Mouse (Mus musculus) heart, adult 9 months (tissue): ENCODE measurements around the gene Actn3.

ENCODE experiments used
- DNase-seq, 2 experiments: peaks; one replicate each; pipeline ENCODE4 v3.0.0; 2022; ENCODE audit warnings: low spot score in 2 of 2

Actn3 gene

DNA sequence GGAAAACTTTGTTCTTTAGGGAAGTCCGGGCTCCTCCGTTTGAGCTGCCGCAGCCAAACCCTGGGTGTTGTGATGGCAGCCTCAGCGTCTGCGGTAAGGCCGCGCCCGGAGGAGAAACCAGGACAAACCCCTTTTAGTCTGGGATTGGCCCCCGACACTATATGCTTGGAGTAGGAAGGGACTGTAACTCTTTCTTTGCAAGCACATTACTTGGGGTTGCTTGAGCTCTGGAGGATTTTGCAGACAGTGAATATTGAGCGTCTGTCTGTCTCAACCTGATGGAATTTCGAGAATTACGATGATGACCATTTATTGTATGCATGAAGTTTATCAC lies 65.8 kb downstream of the Actn3 start:
- no peak for DNase-seq
